Mouse (Mus musculus) urinary bladder, postnatal 0 days (tissue): ENCODE results near the gene Slc39a2. TPM values are rescaled to one million over a fixed set of nuclear protein-coding genes. Genes with fewer than 3 reads are reported as not detected.

Experiments
- polyA plus RNA-seq: library from polyadenylated mRNA; unstranded; fragments of >200 nt; fragmentation: Nextera tagmentation; extraction: Ambion mirVana; gene quantifications from 2 replicates; pipeline ENCODE4 v1.2.1, GENCODE M21; 2015

Gene Slc39a2
- 0.15 and 0.16 TPM in 2 replicates for polyA plus RNA-seq

DNA sequence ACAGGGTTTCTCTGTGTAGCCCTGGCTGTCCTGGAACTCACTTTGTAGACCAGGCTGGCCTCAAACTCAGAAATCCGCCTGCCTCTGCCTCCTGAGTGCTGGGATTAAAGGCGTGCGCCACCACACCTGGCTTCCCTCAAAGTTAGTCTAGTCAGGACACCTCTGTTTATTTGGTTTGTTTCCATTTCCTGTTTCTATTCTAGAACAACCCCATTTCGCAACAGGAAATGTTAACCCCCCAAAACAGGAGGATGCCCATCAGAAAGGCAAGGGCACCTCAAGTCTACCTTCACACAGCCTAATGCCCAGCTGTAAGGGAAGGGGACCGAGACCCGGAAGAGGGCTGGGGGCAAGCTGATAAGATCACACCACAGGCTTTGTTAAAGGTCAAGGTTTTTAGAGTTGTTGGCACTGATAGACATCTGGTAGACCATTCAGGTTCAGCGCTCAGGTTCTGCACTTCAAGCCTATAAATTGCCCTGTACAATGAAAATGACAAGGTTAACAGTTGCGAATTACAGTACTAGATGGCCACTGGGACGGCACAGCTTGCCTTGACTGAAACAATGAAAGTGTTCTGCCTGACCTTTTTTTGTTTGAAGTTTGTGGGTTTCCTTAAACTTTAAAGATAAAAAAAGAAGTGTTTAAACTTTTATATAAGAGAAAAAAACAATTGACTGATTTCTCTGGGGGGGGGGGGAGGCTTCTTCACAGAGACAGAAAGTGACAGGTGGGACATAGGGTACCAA, at the start of gene Slc39a2:
Gene Slc39a2 (plus strand): TSS at position 699 of the 749 bp plus-strand sequence.

DNA sequence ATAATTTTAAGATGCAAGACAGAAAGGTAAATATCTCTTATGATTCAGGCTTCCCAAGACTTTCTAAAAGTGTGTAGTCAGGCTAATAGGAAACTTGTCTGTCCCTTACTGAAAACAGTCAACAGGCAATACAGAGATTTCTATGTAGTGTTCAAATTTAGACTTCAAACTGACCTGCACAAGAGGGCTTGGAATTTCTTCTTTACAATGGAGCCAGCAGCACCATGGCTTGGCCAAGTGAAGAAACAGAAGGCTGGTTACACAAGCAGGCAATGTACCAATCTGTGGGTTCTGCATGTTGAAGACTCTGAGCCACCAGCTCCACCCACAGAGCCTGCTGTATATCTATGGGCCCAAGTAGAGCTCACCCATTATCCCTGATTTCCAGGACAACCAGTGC, 39.3 kb upstream of the Slc39a2 start, which contains the start of gene Ear6:
Gene Ear6 (plus strand): TSS at position 301 of the 400 bp plus-strand sequence.

DNA sequence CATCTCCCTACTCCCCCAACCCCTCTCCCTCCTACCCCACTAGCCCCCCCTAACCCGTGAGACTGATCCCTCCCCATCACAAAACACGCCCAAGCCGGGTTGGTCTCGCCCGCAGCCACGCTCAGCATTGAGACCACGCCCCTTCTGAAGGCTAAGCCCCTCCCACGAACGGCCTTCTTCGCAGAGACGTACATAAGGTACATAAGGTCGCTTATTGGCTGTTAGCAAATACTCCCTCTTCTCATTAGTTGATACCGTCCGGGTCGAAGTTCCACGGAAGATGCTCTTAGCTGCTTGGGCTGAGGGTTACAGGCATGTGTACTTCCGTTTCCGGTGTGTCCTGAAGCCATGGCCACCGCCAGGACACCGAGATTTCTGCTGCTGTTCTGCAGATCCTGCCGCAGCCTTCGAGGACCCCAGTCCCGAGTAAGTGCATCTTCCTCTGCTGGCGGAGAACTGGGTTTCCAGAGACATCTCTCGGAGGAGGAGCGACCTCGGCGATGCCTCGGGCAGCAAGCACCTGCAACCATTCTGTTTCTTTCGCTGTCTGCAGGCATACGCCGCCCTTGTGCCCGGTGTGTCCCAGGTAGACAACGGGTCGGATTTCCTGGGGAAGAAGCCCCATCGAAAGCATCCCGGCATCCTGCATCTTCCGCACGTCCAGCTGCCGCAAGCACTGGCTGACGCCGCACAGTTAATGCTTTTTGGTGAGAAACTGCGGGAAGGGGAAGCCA, 7.9 kb upstream of the Slc39a2 start, which contains the start of gene Mettl17:
Gene Mettl17 (plus strand): TSS at position 245 of the 734 bp plus-strand sequence.

DNA sequence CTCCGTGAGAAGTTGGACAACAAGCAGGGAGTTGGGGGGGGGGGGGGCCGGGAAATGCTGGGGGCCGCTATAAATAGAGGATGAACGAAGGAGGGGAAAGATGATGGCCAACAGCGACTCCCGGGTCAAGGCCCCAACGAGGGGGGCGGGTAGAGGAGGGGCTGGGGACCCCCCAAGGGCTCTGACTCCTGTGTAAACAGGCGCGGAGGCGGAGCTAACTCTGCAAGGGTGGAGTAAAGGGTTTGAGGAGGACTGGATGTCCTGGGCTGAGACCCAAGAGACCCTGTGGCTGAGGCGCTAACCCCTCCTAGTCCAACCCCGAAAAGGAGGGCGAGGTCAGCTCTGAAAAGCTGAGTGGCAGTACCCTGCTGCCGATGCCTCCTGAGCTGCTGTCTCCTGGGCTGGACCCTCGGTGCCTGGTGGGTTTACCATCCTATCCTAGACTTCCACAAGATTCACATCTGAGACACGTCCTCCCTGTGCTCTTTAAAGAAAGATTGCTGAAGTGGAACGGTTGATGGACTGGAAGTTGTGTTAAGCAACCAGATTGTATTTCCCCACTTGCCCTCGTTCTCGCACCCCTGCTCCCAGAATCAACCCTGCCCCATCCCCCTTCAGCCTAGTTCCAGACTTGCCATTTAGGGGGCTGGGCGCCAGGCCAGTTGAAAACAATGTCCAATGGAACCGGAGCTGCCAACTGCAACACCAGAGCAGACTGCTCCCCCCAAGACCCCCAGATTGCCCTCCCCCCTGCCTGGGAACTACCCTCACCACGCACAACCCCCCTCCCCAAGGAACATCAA, 21.5 kb downstream of the Slc39a2 start, which contains the start of gene Ndrg2:
Gene Ndrg2 (minus strand): TSS at position 199 of the 803 bp plus-strand sequence.

DNA sequence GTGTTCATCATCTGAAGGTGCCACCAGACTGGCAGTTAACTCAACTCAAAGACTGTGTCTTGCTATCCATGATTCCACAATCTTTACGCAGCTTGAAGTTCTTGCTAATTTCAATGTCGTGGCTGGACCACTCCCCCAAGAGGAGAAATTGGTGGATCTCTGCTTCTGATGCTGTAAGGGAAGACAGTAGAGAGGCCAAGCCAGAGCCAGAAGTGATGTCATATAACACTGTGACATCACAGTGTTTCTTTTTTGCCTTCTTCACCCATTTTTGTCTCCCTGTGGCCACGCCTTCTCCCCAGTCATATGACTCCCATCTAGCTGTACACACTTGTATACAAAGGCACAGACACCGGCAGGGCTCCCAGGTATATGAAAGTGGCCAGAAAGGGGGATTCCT, 25.4 kb downstream of the Slc39a2 start, which contains the start of gene Tppp2:
Gene Tppp2 (plus strand): TSS at position 301 of the 400 bp plus-strand sequence.

DNA sequence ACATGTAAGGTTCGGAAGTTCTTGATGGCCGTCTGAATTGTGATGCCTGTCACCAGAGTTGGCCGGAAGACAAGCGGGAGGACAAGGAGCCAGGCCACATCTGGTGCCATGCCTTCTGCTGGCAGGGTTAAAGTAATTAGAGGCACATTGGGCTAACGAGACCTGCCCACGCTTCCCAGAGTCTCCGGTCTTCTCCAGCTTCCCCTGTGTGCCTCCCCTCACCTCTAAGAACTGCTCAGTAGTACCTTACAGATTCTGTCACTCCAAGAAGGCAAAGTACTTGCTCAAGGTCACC, 29.8 kb downstream of the Slc39a2 start, which contains the start of gene Rnase13:
Gene Rnase13 (minus strand): TSS at position 203 of the 295 bp plus-strand sequence.

Other genes with a start within 250 kb of the Slc39a2 start
- not detected in 2 replicates for gene Gm17079, start 197.4 kb upstream of the Slc39a2 start, polyA plus RNA-seq
- gene Gm5800, start 175.7 kb upstream of the Slc39a2 start, polyA plus RNA-seq, result not detected in 2 replicates
- gene Ang4, start 119.3 kb upstream of the Slc39a2 start, polyA plus RNA-seq, result not detected in 2 replicates
- not detected in 2 replicates for gene AY358078, start 92.8 kb upstream of the Slc39a2 start, polyA plus RNA-seq
- not detected in 2 replicates for gene Ear6, start 39.2 kb upstream of the Slc39a2 start, polyA plus RNA-seq
- gene Mettl17, start 8.0 kb upstream of the Slc39a2 start, polyA plus RNA-seq, result 21.3 and 24.1 TPM in 2 replicates
- 402 and 463 TPM in 2 replicates for gene Ndrg2, start 21.3 kb downstream of the Slc39a2 start, polyA plus RNA-seq
- gene Tppp2, start 25.5 kb downstream of the Slc39a2 start, polyA plus RNA-seq, result not detected in 2 replicates
- gene Rnase13, start 29.9 kb downstream of the Slc39a2 start, polyA plus RNA-seq, result 0.36 and 0.43 TPM in 2 replicates
- gene Arhgef40, start 91.8 kb downstream of the Slc39a2 start, polyA plus RNA-seq, result 39.6 and 42.7 TPM in 2 replicates
- 0.26 and 0.52 TPM in 2 replicates for gene Tmem253, start 122.8 kb downstream of the Slc39a2 start, polyA plus RNA-seq
- 17.9 and 18.7 TPM in 2 replicates for gene Zfp219, start 127.8 kb downstream of the Slc39a2 start, polyA plus RNA-seq
- gene Olfr221, start 149.6 kb downstream of the Slc39a2 start, polyA plus RNA-seq, result not detected in 2 replicates
- 147 and 186 TPM in 2 replicates for gene Hnrnpc, start 211.1 kb downstream of the Slc39a2 start, polyA plus RNA-seq
- gene Rpgrip1, start 217.8 kb downstream of the Slc39a2 start, polyA plus RNA-seq, result 24.1 and 25.7 TPM in 2 replicates